Mouse (Mus musculus) liver, embryonic 13.5 days (tissue): ENCODE data around the gene Gas1. TPM values are rescaled to one million over a fixed set of nuclear protein-coding genes. Genes with fewer than 3 reads are reported as not detected.

Source experiments
- ATAC-seq: fragments of 200-750 bp; cut with Nextera tagmentation; 2 replicates; pipeline ENCODE4 v1.8.0; 2017; ENCODE audit warnings: low read depth, mild to moderate bottlenecking, moderate number of reproducible peaks, moderate library complexity
- DNase-seq: peaks from one replicate; pipeline ENCODE4 v3.0.0; 2022
- H3K27ac ChIP-seq: fragments of 300-500 bp; sonication (generic); 2 replicates; pipeline ENCODE4 v1.5.1; 2015; ENCODE audit warnings: moderate library complexity, mild to moderate bottlenecking, inconsistent platforms
- H3K27me3 ChIP-seq: fragments of 300-500 bp; sonication (generic); 2 replicates; pipeline ENCODE4 v1.6.1; 2015; ENCODE audit warnings: mild to moderate bottlenecking, inconsistent platforms
- H3K36me3 ChIP-seq: fragments of 300-500 bp; sonication (generic); 2 replicates; pipeline ENCODE4 v1.6.1; 2015; ENCODE audit warnings: mild to moderate bottlenecking, inconsistent platforms
- H3K4me1 ChIP-seq: fragments of 300-500 bp; sonication (generic); replicated peaks from 2 replicates; pipeline ENCODE4 v1.6.1; 2015; ENCODE audit warnings: inconsistent platforms
- H3K4me2 ChIP-seq: fragments of 300-500 bp; sonication (generic); 2 replicates; pipeline ENCODE4 v1.6.1; 2015; ENCODE audit warnings: inconsistent platforms, mild to moderate bottlenecking, moderate library complexity
- H3K4me3 ChIP-seq: fragments of 300-500 bp; sonication (generic); replicated peaks from 2 replicates; pipeline ENCODE4 v1.5.1; 2015; ENCODE audit warnings: mild to moderate bottlenecking, inconsistent platforms
- H3K9ac ChIP-seq: fragments of 300-500 bp; sonication (generic); 2 replicates; pipeline ENCODE4 v1.6.1; 2015; ENCODE audit warnings: mild to moderate bottlenecking, inconsistent platforms
- H3K9me3 ChIP-seq: fragments of 300-500 bp; sonication (generic); replicated peaks from 2 replicates; pipeline ENCODE4 v1.6.1; 2016; ENCODE audit warnings: inconsistent platforms
- WGBS: fragments of 180-500 bp; shearing (Covaris S2); methylation state at CpG from one replicate; pipeline ENCODE4 v1.1.7; 2015; ENCODE audit not compliant: insufficient replicate concordance; 5-methylcytosine and 5-hydroxymethylcytosine counted together
- polyA plus RNA-seq: library from polyadenylated mRNA; unstranded; fragments of >200 nt; fragmentation: Nextera tagmentation; extraction: Ambion mirVana; gene quantifications from 2 replicates; pipeline ENCODE4 v1.2.1, GENCODE M21; 2015

The Gas1 gene
- polyA plus RNA-seq, 1 experiment from 2014 or later: 2.8 TPM

DNA sequence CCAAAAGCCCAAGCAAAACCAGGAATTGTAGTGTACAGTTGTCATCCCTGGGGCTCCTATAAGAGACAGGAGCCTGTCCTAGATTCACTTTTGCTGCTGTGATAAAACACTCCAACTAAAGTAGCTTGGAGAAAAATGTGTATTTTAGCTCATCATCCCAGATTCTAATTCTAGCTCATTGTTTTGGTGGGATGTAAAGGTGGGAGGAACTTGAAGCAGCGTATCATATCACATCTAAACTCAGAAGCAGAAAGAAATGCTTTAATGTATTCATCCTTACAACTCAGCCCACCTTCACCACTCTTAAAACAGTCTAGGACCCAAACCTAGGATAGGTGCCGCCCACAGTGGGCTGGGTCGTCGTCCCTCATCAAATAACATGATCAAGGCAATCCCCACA is 40.2 kb downstream of the Gas1 start:
- no peak for ATAC-seq
- no peak overlapping the region for H3K9ac ChIP-seq
- no peak overlapping the region for H3K27ac ChIP-seq
- H3K9me3 ChIP-seq: no peaks in the 10 kb centered on the region
- no peak for DNase-seq
- WGBS: 59% methylated on average over 4 of the region's 4 CpGs
- H3K4me1 ChIP-seq: no peaks in the 10 kb centered on the region
- H3K27me3 ChIP-seq: no peaks in the 10 kb centered on the region
- H3K4me2 ChIP-seq: no peak overlapping the region
- no peak overlapping the region for H3K4me3 ChIP-seq
- no peaks in the 10 kb centered on the region for H3K36me3 ChIP-seq

DNA sequence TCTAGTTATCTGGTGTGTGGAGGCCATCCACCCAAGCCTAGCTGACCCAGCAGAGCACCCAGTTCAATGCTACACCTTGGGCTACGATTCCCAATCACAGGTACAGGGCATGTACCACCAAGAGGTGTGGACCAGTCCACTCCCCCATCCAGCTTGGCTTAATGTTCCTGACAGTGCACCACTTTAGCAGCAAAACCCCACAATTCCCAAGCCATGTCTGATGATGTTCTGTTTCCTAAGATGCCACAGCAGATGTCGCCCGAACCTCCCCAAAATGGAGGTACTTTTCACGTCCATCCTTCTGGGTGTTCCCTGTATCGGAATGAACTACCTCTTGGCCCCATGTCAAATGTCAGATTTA is 42.7 kb downstream of the Gas1 start:
- H3K9me3 ChIP-seq: no peaks in the 10 kb centered on the region
- 79% methylated on average over 5 of the region's 5 CpGs for WGBS
- H3K36me3 ChIP-seq: no peaks in the 10 kb centered on the region
- no peak overlapping the region for H3K4me3 ChIP-seq
- H3K27me3 ChIP-seq: no peaks in the 10 kb centered on the region
- H3K4me1 ChIP-seq: no peaks in the 10 kb centered on the region
- no peak overlapping the region for H3K9ac ChIP-seq
- H3K27ac ChIP-seq: no peak overlapping the region
- no peak overlapping the region for H3K4me2 ChIP-seq
- DNase-seq: no peak
- no peak for ATAC-seq

DNA sequence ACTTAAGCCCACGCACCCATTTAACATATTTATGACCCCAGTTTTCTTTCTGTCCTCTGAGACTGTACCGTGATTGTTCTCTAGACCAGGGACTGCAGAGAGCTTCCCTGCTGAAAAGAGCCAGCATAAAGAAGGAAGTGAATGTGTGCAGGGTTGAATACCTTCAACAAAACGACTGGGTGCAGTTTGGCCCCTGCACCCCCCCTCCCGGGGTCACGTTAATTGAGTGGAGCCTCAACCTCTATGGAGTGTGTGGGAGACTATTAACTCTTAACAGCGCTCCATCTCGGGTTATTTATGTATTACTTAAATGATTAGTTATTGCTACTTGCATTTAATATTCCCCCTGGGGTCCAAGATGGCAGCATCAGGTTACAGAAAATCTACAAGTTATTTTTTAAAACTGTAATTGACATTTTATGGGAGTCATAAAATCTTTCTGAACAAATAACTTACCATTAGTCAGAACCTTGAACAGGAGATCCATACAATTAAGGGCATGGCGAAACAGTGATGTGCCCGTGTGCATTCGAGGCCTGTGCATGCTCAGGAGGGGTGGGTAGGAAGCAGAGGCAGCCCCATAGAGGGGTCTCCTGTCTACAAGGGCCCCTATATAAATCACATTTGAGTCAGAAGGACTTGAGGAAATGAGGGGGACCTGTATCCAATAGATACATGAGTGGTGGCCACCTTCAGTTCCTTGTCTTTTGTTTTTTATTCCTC is 43.3 kb downstream of the Gas1 start:
- Histone ChIP-seq H3K4me1 (no peaks in the 10 kb centered on the region), H3K9me3 (no peaks in the 10 kb centered on the region), H3K27me3 (no peaks in the 10 kb centered on the region), H3K27ac (no peak overlapping the region), H3K36me3 (no peaks in the 10 kb centered on the region), H3K4me2 (no peak overlapping the region), H3K9ac (no peak overlapping the region), H3K4me3 (no peak overlapping the region)
- 53% methylated on average over 10 of the region's 10 CpGs for whole genome bisulfite sequencing
- DNase-seq: no peak
- ATAC-seq: no peak

DNA sequence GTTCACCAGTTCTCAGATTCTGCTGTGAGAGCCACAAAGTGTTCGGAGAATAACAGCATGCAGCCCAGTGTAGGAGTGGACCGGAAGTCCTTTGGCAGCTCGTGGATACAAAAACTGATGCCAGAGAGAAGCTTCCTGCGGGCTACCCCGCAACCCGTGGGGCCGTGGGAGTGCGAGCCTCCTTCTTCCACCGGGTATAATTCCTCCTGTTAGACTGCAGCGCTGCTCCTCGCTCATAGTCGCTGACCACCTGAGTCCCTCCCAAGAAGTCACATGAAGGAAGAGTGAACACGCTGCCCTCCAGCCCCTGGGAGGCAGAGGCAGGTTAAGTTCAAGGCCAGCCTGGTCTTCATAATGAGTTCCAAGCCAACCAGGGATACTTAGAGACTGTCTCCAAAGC is 45.4 kb downstream of the Gas1 start:
- Histone ChIP-seq H3K4me2 (no peak overlapping the region), H3K27ac (no peak overlapping the region), H3K27me3 (no peaks in the 10 kb centered on the region), H3K9ac (no peak overlapping the region), H3K36me3 (no peaks in the 10 kb centered on the region), H3K4me3 (no peak overlapping the region), H3K4me1 (no peaks in the 10 kb centered on the region), H3K9me3 (no peaks in the 10 kb centered on the region)
- WGBS: 55% methylated on average over 13 of the region's 13 CpGs
- ATAC-seq (no peak), DNase-seq (no peak)

DNA sequence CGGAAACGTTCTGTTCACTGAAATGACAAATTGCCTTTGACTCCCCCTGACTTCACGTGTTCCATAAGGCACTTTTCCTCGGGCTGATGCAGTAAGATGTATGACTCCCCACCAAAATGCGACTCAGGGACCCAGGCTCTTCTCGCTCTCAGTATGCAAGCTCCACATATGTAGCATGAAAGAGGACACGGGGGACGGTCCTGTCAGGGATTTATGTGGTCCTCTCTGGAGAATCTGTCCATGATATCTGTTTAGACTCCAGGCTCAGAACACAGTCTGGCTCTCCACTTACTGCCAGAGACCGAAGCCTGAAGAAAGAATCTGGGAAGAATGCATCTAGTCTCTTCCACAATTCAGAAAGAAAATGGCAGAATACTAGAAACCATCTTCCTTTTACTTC is 47.6 kb downstream of the Gas1 start:
- 62% methylated on average over 9 of the region's 9 CpGs for WGBS
- H3K4me1 ChIP-seq: no peaks in the 10 kb centered on the region

DNA sequence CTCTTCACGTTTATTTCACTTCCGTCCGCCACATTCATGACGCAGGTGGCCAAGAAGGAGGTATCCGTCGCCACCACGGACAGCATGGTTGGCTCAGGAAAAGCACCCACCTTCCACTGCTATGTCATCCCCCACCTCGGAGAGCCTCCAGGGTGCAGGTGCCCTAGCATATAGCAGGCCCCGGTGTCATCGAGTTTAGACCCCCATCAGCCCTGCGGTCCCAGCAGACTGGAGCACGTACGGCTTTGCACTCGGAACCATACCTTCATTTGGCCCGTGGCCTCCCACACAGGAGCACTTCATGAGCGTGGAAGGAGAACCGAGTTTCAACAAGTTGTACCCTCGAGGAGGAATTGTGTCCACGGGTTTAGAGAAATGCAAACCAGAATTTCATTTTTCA is 50.8 kb downstream of the Gas1 start:
- no peaks in the 10 kb centered on the region for H3K9me3 ChIP-seq
- no peak overlapping the region for H3K9ac ChIP-seq
- no peak overlapping the region for H3K4me3 ChIP-seq
- no peaks in the 10 kb centered on the region for H3K36me3 ChIP-seq
- DNase-seq (no peak), ATAC-seq (no peak)
- peaks cover 12% of the 10 kb centered on the region; the same call in 1 of the 2 replicates for H3K27me3 ChIP-seq
- WGBS: 57% methylated on average over 19 of the region's 19 CpGs
- no peaks in the 10 kb centered on the region for H3K4me1 ChIP-seq
- no peak overlapping the region for H3K27ac ChIP-seq
- no peak overlapping the region for H3K4me2 ChIP-seq

More for the DNA sequence above, 47.6 kb downstream of the Gas1 start:
- Histone ChIP-seq H3K4me2 (no peak overlapping the region), H3K27me3 (0 out of 2 replicates have a peak, but pooled peaks cover 7% of the 10 kb centered on the region), H3K27ac (no peak overlapping the region), H3K9ac (no peak overlapping the region), H3K9me3 (no peaks in the 10 kb centered on the region), H3K36me3 (no peaks in the 10 kb centered on the region), H3K4me3 (no peak overlapping the region)
- DNase-seq (no peak), ATAC-seq (no peak)

DNA sequence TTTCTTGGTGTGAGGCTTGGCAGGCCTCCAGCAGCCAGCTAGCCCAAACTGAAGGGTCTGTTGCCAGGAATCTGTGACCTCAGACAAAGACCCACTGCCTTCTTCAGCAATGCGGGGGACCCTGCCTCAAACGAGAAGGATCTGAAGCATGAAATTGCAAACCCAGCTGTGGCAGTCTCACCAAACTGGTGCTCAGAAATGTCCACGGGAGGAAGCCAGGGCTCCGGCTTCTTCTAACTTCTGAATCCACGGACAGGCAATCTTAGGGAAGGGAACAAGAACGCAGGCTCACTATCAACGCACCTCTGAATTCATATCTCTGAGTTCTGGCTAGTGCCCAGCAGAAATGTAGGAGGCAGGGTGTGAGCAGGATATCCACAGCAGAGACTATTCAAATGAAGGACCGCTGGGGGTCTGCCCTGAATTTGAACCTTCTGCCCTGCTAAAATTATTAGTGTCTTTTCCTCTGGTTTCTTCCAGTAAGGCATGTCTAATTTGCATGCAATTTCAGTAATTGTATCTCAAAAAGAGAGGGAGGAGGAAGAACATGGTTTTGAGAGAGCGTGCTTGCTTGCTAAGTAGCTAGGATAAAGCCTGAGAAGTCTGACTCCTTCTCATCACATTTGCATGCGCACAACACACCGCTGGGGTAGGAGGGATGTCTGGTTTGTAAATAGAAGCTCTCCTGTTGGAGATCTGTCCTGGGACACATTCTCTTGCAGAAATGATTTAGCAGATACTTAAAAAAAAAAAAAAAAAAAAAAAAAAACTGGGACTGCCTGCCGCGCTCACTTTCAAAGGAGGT is 51.5 kb downstream of the Gas1 start:
- Histone ChIP-seq H3K4me1 (no peaks in the 10 kb centered on the region), H3K4me3 (no peak overlapping the region), H3K27me3 (peaks cover 12% of the 10 kb centered on the region; the same call in 1 of the 2 replicates), H3K27ac (no peak overlapping the region), H3K4me2 (no peak overlapping the region), H3K9me3 (no peaks in the 10 kb centered on the region), H3K36me3 (no peaks in the 10 kb centered on the region), H3K9ac (no peak overlapping the region)
- ATAC-seq (no peak), DNase-seq (no peak)
- WGBS: 52% methylated on average over 13 of the region's 13 CpGs

DNA sequence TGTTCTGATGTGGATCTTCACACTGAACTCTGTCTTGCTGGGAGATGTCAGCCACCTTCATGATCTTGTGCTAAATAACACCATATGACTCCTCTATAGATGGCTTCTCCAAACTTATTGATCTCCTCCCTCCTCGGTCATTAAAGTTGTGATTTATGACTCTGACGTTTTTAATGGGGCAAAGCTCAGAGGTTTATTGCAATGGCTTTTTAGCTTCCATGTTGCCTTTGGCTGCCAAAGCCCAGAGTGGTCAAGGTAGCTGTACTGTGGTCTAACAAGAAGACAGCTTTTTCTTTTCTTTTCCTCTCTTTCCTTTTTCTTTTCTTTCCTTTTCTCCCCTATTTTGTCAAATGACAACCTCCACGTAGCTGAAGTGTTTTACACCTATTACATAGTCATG is 52.1 kb downstream of the Gas1 start:
- Histone ChIP-seq H3K4me3 (no peak overlapping the region), H3K4me2 (no peak overlapping the region), H3K27me3 (peaks cover 12% of the 10 kb centered on the region; the same call in 1 of the 2 replicates), H3K27ac (no peak overlapping the region), H3K4me1 (no peaks in the 10 kb centered on the region), H3K9ac (no peak overlapping the region), H3K9me3 (no peaks in the 10 kb centered on the region), H3K36me3 (no peaks in the 10 kb centered on the region)
- DNase-seq: no peak
- ATAC-seq: no peak
- 44% methylated on average over 3 of the region's 3 CpGs for WGBS

DNA sequence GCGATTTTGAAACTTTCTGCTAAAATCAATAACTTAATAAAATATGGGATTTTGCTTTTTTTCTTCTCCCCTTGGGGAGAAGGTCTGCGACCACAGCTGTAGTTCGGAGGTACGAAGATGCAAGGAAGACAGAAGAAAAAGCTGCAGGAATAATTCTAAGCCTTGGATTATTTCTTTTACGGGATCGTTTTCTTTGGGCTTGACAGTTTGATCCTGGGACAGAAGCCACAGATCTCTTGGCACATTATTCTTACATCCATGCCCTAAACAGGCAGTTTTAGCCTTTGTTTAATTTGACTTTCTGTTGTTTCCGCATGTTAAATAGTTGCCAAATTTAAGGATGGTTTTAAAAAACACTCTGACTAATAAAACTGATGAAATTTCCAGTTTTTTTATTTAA is 52.7 kb downstream of the Gas1 start:
- ATAC-seq (no peak), DNase-seq (no peak)
- H3K9ac ChIP-seq: no peak overlapping the region
- H3K4me1 ChIP-seq: no peaks in the 10 kb centered on the region
- no peaks in the 10 kb centered on the region for H3K9me3 ChIP-seq
- 59% methylated on average over 7 of the region's 7 CpGs for WGBS
- H3K27ac ChIP-seq: no peak overlapping the region
- no peak overlapping the region for H3K4me2 ChIP-seq
- H3K36me3 ChIP-seq: no peaks in the 10 kb centered on the region
- H3K4me3 ChIP-seq: no peak overlapping the region
- peaks cover 12% of the 10 kb centered on the region; the same call in 1 of the 2 replicates for H3K27me3 ChIP-seq
